Comparison of ENCODE assay signal across 18 mouse cellular contexts in the genomic region with DNA sequence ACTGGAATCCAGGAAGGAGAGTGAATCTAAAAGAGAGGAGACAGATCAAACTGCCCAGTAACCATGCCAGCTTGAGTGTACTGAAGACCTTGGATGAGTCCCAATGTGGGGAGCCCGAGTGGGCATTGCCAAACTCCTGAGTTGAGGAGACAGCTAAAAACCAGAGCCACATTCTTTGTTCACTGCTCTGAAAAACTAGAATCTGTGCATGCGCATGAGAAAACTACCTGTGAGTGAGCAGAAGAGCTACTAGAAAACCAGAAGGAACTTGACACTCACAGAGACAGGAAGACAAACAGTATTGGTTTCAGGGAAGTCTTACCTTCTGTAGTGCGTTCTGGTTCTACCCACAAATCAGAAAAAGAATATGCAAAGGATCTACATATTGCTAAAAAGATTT.
DNase-seq lines count a peak whose midpoint lies in the region; TF ChIP-seq lines count a peak whose summit lies in the region.
"Had no signal": no experiment of that assay in that cellular context is flagged by ENCODE, and none has a peak within 500 bp of the region (broad histone marks: within the 10 kb centered on the region; RNA-seq: fewer than 3 reads in every experiment).

No protein-coding gene starts in this region.

- no peaks in the 10 kb centered on the region for H3K27me3 ChIP-seq in MEL (ENCODE audit: control insufficient read depth in 1 of 2, insufficient read depth in 2 of 2, low read length in 2 of 2)
- H3K27me3 ChIP-seq: embryonic facial prominence, embryonic 13.5 days; forebrain, embryonic 12.5 days; heart, embryonic 15.5 days; hindbrain, embryonic 13.5 days had no signal

- TF ChIP-seq POLR2A in MEL (IDR thresholded peaks at IDR 0.05; ENCODE audit: control insufficient read depth in 1 of 2, insufficient read depth in 1 of 2, low read depth in 1 of 2, low read length in 2 of 2, poor library complexity in 1 of 2), result no peak

- no peak overlapping the region for H3K9ac ChIP-seq in MEL (ENCODE audit: control insufficient read depth, low read depth, low read length, poor library complexity, severe bottlenecking)
- H3K9ac ChIP-seq: embryonic facial prominence, embryonic 13.5 days; forebrain, embryonic 12.5 days; heart, embryonic 15.5 days; hindbrain, embryonic 13.5 days had no signal

- H3K4me1 ChIP-seq in MEL (ENCODE audit: control insufficient read depth in 1 of 2, insufficient read depth in 2 of 2, low read length in 2 of 2), result peaks cover 0 to 2% of the 10 kb centered on the region in 2 experiments; a peak in 1 of 4 replicates
- H3K4me1 ChIP-seq: embryonic facial prominence, embryonic 13.5 days; forebrain, embryonic 12.5 days; heart, embryonic 15.5 days; hindbrain, embryonic 13.5 days had no signal

- H3K9me3 ChIP-seq in MEL (replicated peaks; ENCODE audit: insufficient read depth, low read length), result no peaks in the 10 kb centered on the region
- H3K9me3 ChIP-seq: embryonic facial prominence, embryonic 13.5 days; forebrain, embryonic 12.5 days; heart, embryonic 15.5 days; hindbrain, embryonic 13.5 days had no signal

- peak; percentile 6 for DNase-seq in adrenal gland, adult 2 months
- DNase-seq in adrenal gland, postnatal 25 days, result no peak
- DNase-seq in gastrocnemius, adult 2 months, result no peak
- DNase-seq in gastrocnemius, postnatal 14 days, result no peak
- peak; percentile 10 for DNase-seq in MEL (ENCODE audit: low read depth, low spot score)
- DNase-seq in c-Kit-positive CD71-positive TER-119-positive erythroid progenitor cells, embryonic 14.5 days (ENCODE audit: low spot score), result no peak
- no peak for DNase-seq in urinary bladder, postnatal 36 days (ENCODE audit: low spot score in 2 of 2)
- DNase-seq: cerebellum, adult 11 months; cerebellum, adult 8-10 months; cerebellum, postnatal 36 days; heart, adult 2 months; heart, postnatal 14 days; kidney, adult 11 months had no signal

- TF ChIP-seq EP300 in MEL (IDR thresholded peaks at IDR 0.05; ENCODE audit: low read depth in 1 of 2, low read length in 2 of 2), result no peak

- intact Hi-C loops in gastrocnemius, adult 2 months (cut with DNase I), result no loop called here
- intact Hi-C loops in gastrocnemius, postnatal 14 days (cut with DNase I; ENCODE audit: low total_unique reads), result loop anchor here (2.0 kb wide), 1 partner anchor 25 kb away; no protein-coding TSS in a partner anchor

- no peak for TF ChIP-seq CTCF in gastrocnemius, adult 2 months (IDR thresholded peaks at IDR 0.05)
- TF ChIP-seq CTCF in MEL (IDR thresholded peaks at IDR 0.05 in 2 of 3, conservative IDR thresholded peaks at IDR 0.05 in 1 of 3; ENCODE audit: control insufficient read depth in 1 of 3, insufficient read depth in 1 of 3, low read depth in 2 of 3, low read length in 3 of 3, poor library complexity in 1 of 3, severe bottlenecking in 1 of 3), result no peak

- H3K4me3 ChIP-seq in gastrocnemius, adult 2 months, result peak overlapping the region; percentile 66
- H3K4me3 ChIP-seq in MEL (ENCODE audit: control insufficient read depth in 1 of 2, insufficient read depth in 1 of 2, low read depth in 2 of 2, low read length in 2 of 2), result peak overlapping the region in 1 of 2 experiments; percentile 69; a peak in 2 of 4 replicates
- H3K4me3 ChIP-seq: embryonic facial prominence, embryonic 13.5 days; forebrain, embryonic 12.5 days; heart, adult 2 months; heart, embryonic 15.5 days; hindbrain, embryonic 13.5 days had no signal

- no peaks in the 10 kb centered on the region for H3K79me2 ChIP-seq in MEL (ENCODE audit: control insufficient read depth, insufficient read depth, low read length, poor library complexity)

- H3K27ac ChIP-seq in gastrocnemius, adult 2 months, result peak overlapping the region; percentile 80
- no peak overlapping the region for H3K27ac ChIP-seq in MEL (ENCODE audit: control insufficient read depth, low read depth, low read length)
- H3K27ac ChIP-seq: embryonic facial prominence, embryonic 13.5 days; forebrain, embryonic 12.5 days; heart, adult 2 months; heart, embryonic 15.5 days; hindbrain, embryonic 13.5 days; hindbrain, postnatal 0 days had no signal

- TF ChIP-seq RAD21 in MEL (IDR thresholded peaks at IDR 0.05; ENCODE audit: low read depth, low read length), result no peak

- H3K36me3 ChIP-seq in MEL (ENCODE audit: control insufficient read depth in 1 of 2, insufficient read depth in 2 of 2, low read length in 2 of 2), result peaks cover 0 to 3% of the 10 kb centered on the region in 2 experiments; a peak in 2 of 4 replicates
- H3K36me3 ChIP-seq: embryonic facial prominence, embryonic 13.5 days; forebrain, embryonic 12.5 days; heart, embryonic 15.5 days; hindbrain, embryonic 13.5 days had no signal

TF ChIP-seq in MEL, 35 proteins besides CTCF, POLR2A, EP300 and RAD21:
- no peak for TF ChIP-seq MAFK (IDR thresholded peaks at IDR 0.05; ENCODE audit: borderline replicate concordance, low read depth, low read length)
- TF ChIP-seq TBP (IDR thresholded peaks at IDR 0.05; ENCODE audit: low read depth, low read length), result no peak
- no peak for TF ChIP-seq ELF1 (IDR thresholded peaks at IDR 0.05; ENCODE audit: low read depth, low read length)
- no peak for TF ChIP-seq NELFE (IDR thresholded peaks at IDR 0.05; ENCODE audit: low read depth, low read length)
- no peak for TF ChIP-seq HCFC1 (IDR thresholded peaks at IDR 0.05; ENCODE audit: low read depth, low read length)
- TF ChIP-seq USF1 (IDR thresholded peaks at IDR 0.05; ENCODE audit: low read depth, low read length), result no peak
- no peak for TF ChIP-seq CHD2 (IDR thresholded peaks at IDR 0.05; ENCODE audit: low read length)
- TF ChIP-seq GABPA (IDR thresholded peaks at IDR 0.05; ENCODE audit: low read depth, low read length), result no peak
- no peak for TF ChIP-seq E2F4 (IDR thresholded peaks at IDR 0.05; ENCODE audit: borderline replicate concordance, low read depth, low read length)

Comparison
In these comparisons a context has a peak if more than half of its experiments do, and no peak if none do; other contexts are left out.
1. DNase-seq: peak in adrenal gland, adult 2 months (single experiment) and MEL (single experiment); none in adrenal gland, postnatal 25 days (single experiment), gastrocnemius, adult 2 months (single experiment), gastrocnemius, postnatal 14 days (single experiment), c-Kit-positive CD71-positive TER-119-positive erythroid progenitor cells, embryonic 14.5 days (single experiment) and urinary bladder, postnatal 36 days (0 of 2).